Mouse (Mus musculus) retina, embryonic 14.5 days (tissue): Measurements from ENCODE around the gene Rbbp8nl.

ENCODE experiments used
- DNase-seq: peaks from one replicate; pipeline ENCODE4 v3.0.0-alpha.2; 2015; ENCODE audit warnings: low spot score

Gene Rbbp8nl

GRCm38 (mm10) chr2:180257963-180258865 is 31.5 kb downstream of the Rbbp8nl start:
- DNase-seq = no peak

GRCm38 (mm10) chr2:180257001-180257521 is 32.6 kb downstream of the Rbbp8nl start, which contains the start of gene Rps21:
Gene Rps21, plus strand, starts transcription at chr2:180257377.
- DNase-seq = peak; percentile 100

- DNase-seq = no peak
Measured at GRCm38 (mm10) chr2:180256296-180257000, 33.2 kb downstream of the Rbbp8nl start.

GRCm38 (mm10) chr2:180255701-180256100 is 34.0 kb downstream of the Rbbp8nl start:
- DNase-seq = no peak

GRCm38 (mm10) chr2:180254436-180255209 is 35.1 kb downstream of the Rbbp8nl start:
- no peak for DNase-seq

GRCm38 (mm10) chr2:180251838-180252237 is 37.8 kb downstream of the Rbbp8nl start:
- DNase-seq = no peak

GRCm38 (mm10) chr2:180250930-180251611 is 38.6 kb downstream of the Rbbp8nl start:
- peak; percentile 90 for DNase-seq

GRCm38 (mm10) chr2:180248947-180249660 is 40.6 kb downstream of the Rbbp8nl start:
- DNase-seq = no peak

- DNase-seq = no peak
Measured at GRCm38 (mm10) chr2:180247916-180248315, 41.8 kb downstream of the Rbbp8nl start.

GRCm38 (mm10) chr2:180243108-180243507 is 46.6 kb downstream of the Rbbp8nl start:
- DNase-seq = no peak

- DNase-seq = no peak
Measured at GRCm38 (mm10) chr2:180238591-180238990, 51.1 kb downstream of the Rbbp8nl start.

- no peak for DNase-seq
Measured at GRCm38 (mm10) chr2:180237601-180238345, 51.9 kb downstream of the Rbbp8nl start.

GRCm38 (mm10) chr2:180236930-180237329 is 52.7 kb downstream of the Rbbp8nl start:
- DNase-seq = no peak

- DNase-seq = no peak
Measured at GRCm38 (mm10) chr2:180236500-180236899, 53.2 kb downstream of the Rbbp8nl start.

- no peak for DNase-seq
Measured at GRCm38 (mm10) chr2:180235788-180236187, 53.9 kb downstream of the Rbbp8nl start.

GRCm38 (mm10) chr2:180234980-180235379 is 54.7 kb downstream of the Rbbp8nl start:
- no peak for DNase-seq

GRCm38 (mm10) chr2:180234353-180234752 is 55.3 kb downstream of the Rbbp8nl start:
- no peak for DNase-seq

GRCm38 (mm10) chr2:180233101-180233904 is 56.4 kb downstream of the Rbbp8nl start:
- DNase-seq = no peak

- no peak for DNase-seq
Measured at GRCm38 (mm10) chr2:180230482-180230881, 59.2 kb downstream of the Rbbp8nl start.
